ENCODE assay signal across 8 mouse cellular contexts in genomic region chr10:125948842-125949474, GRCm38 (mm10). TPM values are rescaled to one million over a fixed set of nuclear protein-coding genes. Genes with fewer than 3 reads are reported as not detected.
A peak's percentile ranks its signal among the peaks of the same experiment; 100 is the strongest.
DNase-seq lines count a peak whose midpoint lies in the region; ATAC-seq and TF ChIP-seq lines count a peak whose summit lies in the region.

No protein-coding gene starts in this region.

- H3K27ac ChIP-seq in heart, embryonic 13.5 days (replicated peaks): no peak overlapping the region
- no peak overlapping the region for H3K27ac ChIP-seq in heart, embryonic 16.5 days (ENCODE audit: low read length)
- no peak overlapping the region for H3K27ac ChIP-seq in liver, postnatal 0 days (ENCODE audit: low read depth)

- no peak for TF ChIP-seq CTCF in liver, postnatal 0 days (IDR thresholded peaks at IDR 0.05; ENCODE audit: low read depth)

- no peak for TF ChIP-seq EP300 in liver, postnatal 0 days (IDR thresholded peaks at IDR 0.05; ENCODE audit: low read depth)

- no peaks in the 10 kb centered on the region for H3K36me3 ChIP-seq in heart, embryonic 13.5 days
- H3K36me3 ChIP-seq in heart, embryonic 16.5 days (ENCODE audit: control insufficient read depth, insufficient read depth): no peaks in the 10 kb centered on the region
- no peaks in the 10 kb centered on the region for H3K36me3 ChIP-seq in liver, postnatal 0 days (replicated peaks; ENCODE audit: insufficient read depth, low read length)

- H3K4me2 ChIP-seq in heart, embryonic 13.5 days: peak overlapping the region; percentile 58
- H3K4me2 ChIP-seq in heart, embryonic 16.5 days (ENCODE audit: low read depth, low read length): peak overlapping the region; percentile 54
- peak overlapping the region; percentile 50 for H3K4me2 ChIP-seq in liver, postnatal 0 days (ENCODE audit: low read depth, low read length)

- H3K4me3 ChIP-seq in heart, embryonic 13.5 days: peak overlapping the region; percentile 29
- peak overlapping the region; percentile 31 for H3K4me3 ChIP-seq in heart, embryonic 16.5 days (ENCODE audit: low read length)
- peak overlapping the region; percentile 15; the same call in 1 of the 2 replicates for H3K4me3 ChIP-seq in liver, postnatal 0 days (ENCODE audit: low read depth, low read length)

- intact Hi-C loops in heart, postnatal 14 days (cut with DNase I): no loop called here

- H3K9ac ChIP-seq in heart, embryonic 13.5 days: no peak overlapping the region; the same call in 1 of the 2 replicates
- no peak overlapping the region for H3K9ac ChIP-seq in heart, embryonic 16.5 days (ENCODE audit: low read length)
- H3K9ac ChIP-seq in liver, postnatal 0 days (replicated peaks): no peak overlapping the region

- peaks cover 3% of the 10 kb centered on the region; the same call in 1 of the 2 replicates for H3K4me1 ChIP-seq in heart, embryonic 13.5 days
- peaks cover 3% of the 10 kb centered on the region; the same call in 1 of the 2 replicates for H3K4me1 ChIP-seq in heart, embryonic 16.5 days (ENCODE audit: control insufficient read depth, insufficient read depth, low read length)
- no peaks in the 10 kb centered on the region for H3K4me1 ChIP-seq in liver, postnatal 0 days (ENCODE audit: insufficient read depth)

- no peak for ATAC-seq in heart, embryonic 13.5 days (ENCODE audit: extremely low read depth, insufficient number of reproducible peaks, low FRiP score, low TSS enrichment)
- no peak for ATAC-seq in heart, embryonic 16.5 days (replicated peaks; ENCODE audit: extremely low read depth, insufficient read depth, low FRiP score)
- no peak for ATAC-seq in liver, postnatal 0 days
- ATAC-seq in activated CD4-positive, CD25-positive, alpha-beta regulatory T cell, adult 4 months: no peak

- no peaks in the 10 kb centered on the region for H3K9me3 ChIP-seq in heart, embryonic 13.5 days
- no peaks in the 10 kb centered on the region; the same call in 1 of the 2 replicates for H3K9me3 ChIP-seq in heart, embryonic 16.5 days (replicated peaks; ENCODE audit: control insufficient read depth, low read length)
- H3K9me3 ChIP-seq in liver, postnatal 0 days (ENCODE audit: low read length): no peaks in the 10 kb centered on the region

- no peak for DNase-seq in heart, postnatal 14 days
- DNase-seq in R1 (ENCODE audit: low read depth, low spot score): peak; percentile 33
- peak; percentile 21 for DNase-seq in liver, postnatal 0 days
- DNase-seq in thymus, postnatal 36 days: no peak
- no peak for DNase-seq in cerebellum, adult 9-11 months

- peaks cover 91% of the 10 kb centered on the region for H3K27me3 ChIP-seq in heart, embryonic 13.5 days (replicated peaks)
- peaks cover 21% of the 10 kb centered on the region for H3K27me3 ChIP-seq in heart, embryonic 16.5 days (ENCODE audit: control insufficient read depth, insufficient read depth, low read length)
- no peaks in the 10 kb centered on the region for H3K27me3 ChIP-seq in liver, postnatal 0 days (ENCODE audit: insufficient read depth, low read length)

- 24% methylated on average over 15 of the region's 15 CpGs for WGBS in heart, embryonic 13.5 days
- 30% methylated on average over 15 of the region's 15 CpGs for WGBS in heart, embryonic 16.5 days
- 43% methylated on average over 15 of the region's 15 CpGs for WGBS in liver, postnatal 0 days (ENCODE audit: insufficient replicate concordance)

RNA-seq across cellular contexts. Expression of gene Lrig3, which starts 17.0 kb away (rescaled TPM):
- polyA plus RNA-seq in heart, embryonic 13.5 days (2015; fragmentation: Nextera tagmentation; extraction: Ambion mirVana): 1.9 and 2.1 TPM in 2 replicates
- total RNA-seq in heart, postnatal 14 days (2021): 1 to 10 TPM; 2.2 to 2.5 TPM
- polyA plus RNA-seq in heart, embryonic 16.5 days (2015; fragmentation: Nextera tagmentation; extraction: Ambion mirVana): 1.2 and 2.0 TPM in 2 replicates
- polyA plus RNA-seq in liver, postnatal 0 days (2015; fragmentation: Nextera tagmentation; extraction: Ambion mirVana): 0.94 and 1.4 TPM in 2 replicates
- polyA plus RNA-seq in activated CD4-positive, CD25-positive, alpha-beta regulatory T cell, adult 4 months (2017; shearing (Covaris generic)): not detected

Comparison
In these comparisons a context has a peak if more than half of its experiments do, and no peak if none do; other contexts are left out.
1. DNase-seq: peak in R1 (single experiment) and liver, postnatal 0 days (single experiment); none in heart, postnatal 14 days (0 of 2), thymus, postnatal 36 days (0 of 2) and cerebellum, adult 9-11 months (single experiment).
2. Peak in every context shown above with its lines, with median percentiles within 50 percentile points of each other: H3K4me2 ChIP-seq and H3K4me3 ChIP-seq.